Comparison of ENCODE assay signal across 14 mouse cellular contexts in genomic region chr8:11252235-11252774, GRCm38 (mm10).
A peak's percentile ranks its signal among the peaks of the same experiment; 100 is the strongest.
DNase-seq lines count a peak whose midpoint lies in the region; ATAC-seq and TF ChIP-seq lines count a peak whose summit lies in the region.
"Had no signal": no experiment of that assay in that cellular context is flagged by ENCODE, and none has a peak within 500 bp of the region (broad histone marks: within the 10 kb centered on the region; RNA-seq: fewer than 3 reads in every experiment).

No protein-coding gene starts in this region.

- H3K4me3 ChIP-seq in heart, embryonic 10.5 days: peak overlapping the region; percentile 15; the same call in 1 of the 2 replicates
- H3K4me3 ChIP-seq in lung, postnatal 0 days (ENCODE audit: low read depth, low read length): no peak overlapping the region
- H3K4me3 ChIP-seq in limb, embryonic 14.5 days (replicated peaks; ENCODE audit: low read length): no peak overlapping the region
- H3K4me3 ChIP-seq in forebrain, postnatal 0 days (ENCODE audit: low read depth, low read length): no peak overlapping the region
- H3K4me3 ChIP-seq: liver, embryonic 15.5 days; midbrain, embryonic 10.5 days; stomach, embryonic 15.5 days had no signal

- no peaks in the 10 kb centered on the region for H3K27me3 ChIP-seq in heart, embryonic 10.5 days (ENCODE audit: insufficient read depth, poor library complexity, severe bottlenecking)
- H3K27me3 ChIP-seq in lung, postnatal 0 days (replicated peaks; ENCODE audit: insufficient read depth, low read length): no peaks in the 10 kb centered on the region
- no peaks in the 10 kb centered on the region for H3K27me3 ChIP-seq in limb, embryonic 14.5 days (ENCODE audit: control insufficient read depth, insufficient read depth, low read length)
- no peaks in the 10 kb centered on the region for H3K27me3 ChIP-seq in forebrain, postnatal 0 days (ENCODE audit: insufficient read depth, low read length)
- H3K27me3 ChIP-seq: liver, embryonic 15.5 days; stomach, embryonic 15.5 days had no signal

- H3K9ac ChIP-seq in lung, postnatal 0 days (replicated peaks; ENCODE audit: low read depth): no peak overlapping the region
- H3K9ac ChIP-seq in limb, embryonic 14.5 days (ENCODE audit: low read depth, low read length, severe bottlenecking): no peak overlapping the region
- H3K9ac ChIP-seq in forebrain, postnatal 0 days: no peak overlapping the region
- H3K9ac ChIP-seq: liver, embryonic 15.5 days; stomach, embryonic 15.5 days had no signal

- H3K36me3 ChIP-seq in heart, embryonic 10.5 days: peaks cover 2% of the 10 kb centered on the region; the same call in 1 of the 2 replicates
- no peaks in the 10 kb centered on the region for H3K36me3 ChIP-seq in lung, postnatal 0 days (ENCODE audit: insufficient read depth, low read length)
- H3K36me3 ChIP-seq in limb, embryonic 14.5 days (ENCODE audit: control insufficient read depth, insufficient read depth, low read length): no peaks in the 10 kb centered on the region
- no peaks in the 10 kb centered on the region for H3K36me3 ChIP-seq in forebrain, postnatal 0 days (ENCODE audit: insufficient read depth)
- H3K36me3 ChIP-seq: liver, embryonic 15.5 days; midbrain, embryonic 10.5 days; stomach, embryonic 15.5 days had no signal

- TF ChIP-seq CTCF in lung, postnatal 0 days (IDR thresholded peaks at IDR 0.05): no peak
- no peak for TF ChIP-seq CTCF in forebrain, postnatal 0 days (IDR thresholded peaks at IDR 0.05; ENCODE audit: low read depth)

- no peak overlapping the region for H3K4me2 ChIP-seq in lung, postnatal 0 days (replicated peaks; ENCODE audit: low read depth, low read length)
- H3K4me2 ChIP-seq in limb, embryonic 14.5 days (replicated peaks; ENCODE audit: low read depth, low read length, severe bottlenecking): no peak overlapping the region
- no peak overlapping the region for H3K4me2 ChIP-seq in forebrain, postnatal 0 days (ENCODE audit: low read depth)
- H3K4me2 ChIP-seq: liver, embryonic 15.5 days; stomach, embryonic 15.5 days had no signal

- TF ChIP-seq POLR2A in limb, embryonic 14.5 days (IDR thresholded peaks at IDR 0.05; ENCODE audit: borderline replicate concordance, extremely low read depth, insufficient read depth, insufficient read length): no peak

- peak overlapping the region; percentile 79 for H3K27ac ChIP-seq in heart, embryonic 10.5 days
- 0 out of 2 replicates have a peak overlapping the region, but pooled peaks have one; percentile 8 for H3K27ac ChIP-seq in lung, postnatal 0 days (ENCODE audit: low read length)
- H3K27ac ChIP-seq in limb, embryonic 14.5 days (replicated peaks; ENCODE audit: low read depth, low read length): no peak overlapping the region
- no peak overlapping the region for H3K27ac ChIP-seq in forebrain, postnatal 0 days (ENCODE audit: low read depth, low read length)
- H3K27ac ChIP-seq: liver, embryonic 15.5 days; midbrain, embryonic 10.5 days had no signal

- peak; percentile 87 for DNase-seq in heart, embryonic 10.5 days (ENCODE audit: low spot score)
- DNase-seq in heart, adult 8-10 months (ENCODE audit: low spot score): no peak
- DNase-seq in lung, postnatal 0 days (ENCODE audit: low spot score): no peak
- DNase-seq in lung, postnatal 25 days (ENCODE audit: low spot score): no peak
- DNase-seq in heart, postnatal 10 days: peak; percentile 52 to 62
- peak; percentile 51 for DNase-seq in limb, embryonic 14.5 days (ENCODE audit: low spot score)
- DNase-seq in layer of hippocampus, adult 11-12 months (ENCODE audit: low spot score): no peak
- DNase-seq in forebrain, postnatal 0 days: no peak
- DNase-seq: cerebellum, adult 18-20 months; embryo, embryonic 11 days had no signal

- no peak for ATAC-seq in lung, postnatal 0 days
- ATAC-seq in limb, embryonic 14.5 days (ENCODE audit: low FRiP score, low read depth): peak; percentile 39
- no peak for ATAC-seq in forebrain, postnatal 0 days
- ATAC-seq: inflammation-experienced regulatory T-cells, adult 6 months had no signal

- H3K9me3 ChIP-seq in heart, embryonic 10.5 days: no peaks in the 10 kb centered on the region
- no peaks in the 10 kb centered on the region for H3K9me3 ChIP-seq in lung, postnatal 0 days (ENCODE audit: low read length)
- H3K9me3 ChIP-seq in limb, embryonic 14.5 days (ENCODE audit: control insufficient read depth, low read length): no peaks in the 10 kb centered on the region
- no peaks in the 10 kb centered on the region for H3K9me3 ChIP-seq in forebrain, postnatal 0 days (ENCODE audit: low read length)
- H3K9me3 ChIP-seq: liver, embryonic 15.5 days; midbrain, embryonic 10.5 days; stomach, embryonic 15.5 days had no signal

- intact Hi-C loops in heart, postnatal 10 days (cut with DNase I): no loop called here

- no peak for TF ChIP-seq EP300 in lung, postnatal 0 days (IDR thresholded peaks at IDR 0.05)

- peaks cover 59% of the 10 kb centered on the region for H3K4me1 ChIP-seq in heart, embryonic 10.5 days
- peaks cover 29% of the 10 kb centered on the region; the same call in 1 of the 2 replicates for H3K4me1 ChIP-seq in lung, postnatal 0 days (ENCODE audit: insufficient read depth, low read depth, low read length)
- 0 out of 2 replicates have a peak, but pooled peaks cover 2% of the 10 kb centered on the region for H3K4me1 ChIP-seq in limb, embryonic 14.5 days (ENCODE audit: control insufficient read depth, insufficient read depth, low read length)
- 0 out of 2 replicates have a peak, but pooled peaks cover 5% of the 10 kb centered on the region for H3K4me1 ChIP-seq in forebrain, postnatal 0 days (ENCODE audit: insufficient read depth)

- WGBS in heart, embryonic 10.5 days: 35% methylated on average over 7 of the region's 7 CpGs
- 33% methylated on average over 7 of the region's 7 CpGs for WGBS in lung, postnatal 0 days
- 73% methylated on average over 7 of the region's 7 CpGs for WGBS in limb, embryonic 14.5 days
- WGBS in forebrain, postnatal 0 days: 73% methylated on average over 7 of the region's 7 CpGs

Comparison
In these comparisons a context has a peak if more than half of its experiments do, and no peak if none do; other contexts are left out.
1. DNase-seq: peak in heart, embryonic 10.5 days (single experiment), heart, postnatal 10 days (2 of 2) and limb, embryonic 14.5 days (single experiment); none in heart, adult 8-10 months (single experiment), lung, postnatal 0 days (single experiment), lung, postnatal 25 days (single experiment), layer of hippocampus, adult 11-12 months (single experiment) and forebrain, postnatal 0 days (single experiment).
2. H3K27ac ChIP-seq: peak in heart, embryonic 10.5 days (single experiment) and lung, postnatal 0 days (single experiment); none in limb, embryonic 14.5 days (single experiment) and forebrain, postnatal 0 days (single experiment).